In genomic region chr17:34567311-34567710, GRCm38 (mm10) we compare ENCODE assay signal across 16 mouse cellular contexts.
"Had no signal": no experiment of that assay in that cellular context is flagged by ENCODE, and none has a peak within 500 bp of the region (broad histone marks: within the 10 kb centered on the region; RNA-seq: fewer than 3 reads in every experiment).

No protein-coding gene starts in this region.

- H3K9me3 ChIP-seq: neural tube, embryonic 12.5 days; neural tube, embryonic 13.5 days; neural tube, embryonic 15.5 days; stomach, embryonic 15.5 days had no signal

- H3K4me3 ChIP-seq: neural tube, embryonic 12.5 days; neural tube, embryonic 13.5 days; neural tube, embryonic 15.5 days; stomach, embryonic 15.5 days had no signal

- H3K36me3 ChIP-seq: neural tube, embryonic 12.5 days; neural tube, embryonic 13.5 days; neural tube, embryonic 15.5 days; stomach, embryonic 15.5 days had no signal

- H3K27me3 ChIP-seq: neural tube, embryonic 12.5 days; neural tube, embryonic 13.5 days; neural tube, embryonic 15.5 days; stomach, embryonic 15.5 days had no signal

- DNase-seq: retina, postnatal 1 day; right cerebral cortex, adult 18-20 months; right cerebral cortex, postnatal 14 days; right cerebral cortex, postnatal 25 days; right cerebral cortex, postnatal 4 days; spleen, adult 18-20 months; thymus, adult 18-20 months; thymus, adult 2 months; thymus, postnatal 14 days; thymus, postnatal 25 days; thymus, postnatal 36 days; thymus, postnatal 4 days had no signal
